Mouse (Mus musculus) c-Kit-negative CD71-positive TER-119-positive erythroid progenitor cells, embryonic 14.5 days (primary cell): ENCODE measurements around the gene Vmn1r195.
"Not testable (repeated sequence)": the region's sequence is repeated elsewhere in the genome, so short reads cannot be mapped to it uniquely, and the experiment has no call there.

ENCODE experiments used
- DNase-seq: peaks from one replicate; pipeline ENCODE4 v3.0.0-alpha.2; 2013; ENCODE audit warnings: low read depth, low spot score

Gene Vmn1r195

DNA sequence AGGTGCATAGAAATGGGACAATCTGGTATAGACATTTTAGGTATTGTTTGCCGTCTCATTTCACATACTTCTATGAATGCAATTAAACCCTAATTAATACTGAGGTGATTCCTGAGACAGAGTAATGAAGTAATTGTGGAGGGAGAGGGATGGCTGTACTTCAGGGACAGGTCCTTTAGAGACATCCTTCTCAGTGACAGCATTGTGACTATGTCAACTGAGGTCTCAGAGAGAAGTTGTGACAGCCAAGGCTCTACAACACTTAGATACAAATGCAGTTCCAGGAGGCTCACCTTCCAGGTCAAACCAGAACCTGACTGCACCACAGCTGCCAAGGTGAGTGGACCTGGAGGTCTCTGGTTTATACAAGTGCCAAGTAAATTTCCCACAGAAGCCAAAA, at the start of gene Vmn1r195:
Gene Vmn1r195 (plus strand): TSS at position 301 of the 400 bp plus-strand sequence.
- DNase-seq = not testable (repeated sequence)

DNA sequence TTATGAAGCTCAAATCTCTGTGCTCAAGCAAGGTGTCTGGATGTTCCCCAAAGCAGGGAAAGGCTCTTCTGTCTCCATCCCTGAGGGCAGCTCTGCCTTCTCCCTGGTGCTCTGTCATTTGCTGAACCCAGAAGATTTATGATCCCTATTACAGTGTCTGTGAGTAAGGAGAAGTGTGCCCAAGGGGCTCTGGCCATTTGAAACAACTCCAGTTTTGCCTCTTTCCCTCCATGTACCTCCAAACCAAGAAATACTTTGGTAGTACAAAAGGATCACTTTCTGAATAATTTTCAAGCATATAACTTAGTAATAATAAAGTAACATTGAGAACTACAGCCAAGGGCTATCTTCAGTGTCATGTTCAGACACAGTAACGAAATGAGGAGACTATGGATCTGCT, 47.3 kb upstream of the Vmn1r195 start, which contains the start of gene Vmn1r193:
Gene Vmn1r193 (minus strand): TSS at position 101 of the 400 bp plus-strand sequence.
- not testable (repeated sequence) for DNase-seq

DNA sequence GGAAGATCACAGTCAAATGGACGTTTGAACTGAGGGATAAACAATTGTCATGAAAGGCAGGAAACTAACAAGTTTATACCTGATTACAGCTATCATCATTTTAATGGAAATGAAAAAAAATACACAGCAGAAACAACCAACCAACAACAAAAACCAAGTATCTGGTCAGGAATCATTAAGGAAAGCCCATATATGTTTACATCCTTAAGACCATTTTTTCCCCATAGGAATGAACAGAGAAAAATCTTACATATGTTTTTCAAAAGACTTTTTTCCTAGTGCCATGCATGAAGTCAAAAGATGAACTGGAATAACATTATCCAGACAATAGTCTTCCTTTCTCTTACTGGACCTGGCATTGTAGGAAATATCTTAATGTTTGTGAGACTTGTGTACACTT, 26.4 kb upstream of the Vmn1r195 start, which contains the start of gene Vmn1r194:
Gene Vmn1r194 (plus strand): TSS at position 301 of the 400 bp plus-strand sequence.
- no peak for DNase-seq

DNA sequence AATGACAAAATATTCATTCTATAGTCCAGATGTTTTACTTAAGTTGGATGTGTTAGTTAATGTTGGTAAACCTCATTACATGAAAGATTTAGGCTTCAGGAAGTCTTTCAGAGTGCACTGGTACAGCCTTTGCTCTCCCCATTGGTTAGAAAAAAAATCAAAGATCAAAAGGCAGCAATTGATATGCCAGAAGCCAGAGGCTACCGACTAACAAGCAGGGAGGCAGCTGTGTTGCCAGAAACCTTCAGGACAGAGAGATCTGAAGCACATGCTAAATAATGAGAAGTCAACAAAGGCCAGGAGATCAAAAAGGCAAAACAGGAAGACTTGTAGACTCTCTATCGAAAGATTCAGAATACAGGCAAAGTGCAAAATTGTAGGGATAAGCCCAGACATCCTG, 1.4 kb downstream of the Vmn1r195 start:
- no peak for DNase-seq

DNA sequence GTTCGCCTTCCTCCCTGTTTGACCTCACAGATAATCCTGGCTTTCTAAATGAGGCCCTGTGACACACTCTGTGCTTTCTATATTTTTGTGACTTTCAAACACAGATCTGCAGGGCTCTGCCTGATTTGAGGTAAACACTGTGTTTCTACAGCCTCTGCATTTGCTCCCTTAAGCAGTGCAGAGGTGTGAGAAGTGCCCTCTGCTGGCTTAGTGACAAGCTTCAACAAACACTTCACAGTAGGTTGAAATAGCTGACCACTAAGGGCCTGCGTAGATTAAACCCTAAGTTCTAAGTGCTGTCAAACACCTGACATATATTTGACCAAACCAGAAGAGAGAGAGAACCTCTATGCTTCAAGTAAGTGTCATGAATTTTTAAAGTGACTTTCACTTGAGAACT, 14.3 kb downstream of the Vmn1r195 start:
- no peak for DNase-seq

DNA sequence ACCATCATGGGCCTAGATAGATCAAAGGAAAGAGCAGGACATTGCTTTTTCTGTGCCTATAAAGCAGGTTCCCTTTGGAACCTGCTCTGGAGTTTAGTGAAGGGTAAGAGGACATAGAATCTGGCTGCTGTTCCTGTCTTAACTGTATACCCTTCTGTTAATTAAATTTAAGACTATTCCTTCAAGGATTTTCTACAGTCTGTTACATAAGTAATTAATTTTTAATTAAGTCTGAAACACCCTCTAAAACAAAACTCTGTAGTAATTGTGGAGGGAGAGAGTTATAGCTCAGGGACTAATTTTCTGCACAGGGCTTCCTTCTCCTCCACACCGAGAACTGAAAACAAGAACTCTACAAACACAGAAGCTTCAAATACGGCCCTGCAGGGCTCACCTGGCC, 19.3 kb downstream of the Vmn1r195 start, which contains the start of gene Vmn1r196:
Gene Vmn1r196 (plus strand): TSS at position 301 of the 400 bp plus-strand sequence.
- no peak for DNase-seq

DNA sequence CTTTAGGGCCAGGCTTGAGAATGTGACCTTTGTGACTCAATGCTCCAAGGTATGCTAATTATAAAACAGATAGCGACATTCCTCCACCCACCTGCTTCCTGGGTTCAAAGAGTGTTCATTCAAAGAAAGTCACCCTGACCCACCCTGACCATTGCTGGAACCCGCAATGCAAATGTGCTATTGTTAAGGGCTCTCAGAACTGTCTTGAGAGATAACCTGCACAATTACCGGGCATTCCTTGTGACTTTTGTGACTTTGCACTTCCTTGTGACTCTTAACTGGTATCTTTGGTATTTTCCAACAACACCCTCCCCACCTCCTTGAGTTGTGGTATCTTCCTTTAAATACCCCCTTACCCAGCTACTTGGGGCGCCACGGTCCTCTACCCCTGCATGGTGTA, 37.8 kb downstream of the Vmn1r195 start:
- not testable (repeated sequence) for DNase-seq

DNA sequence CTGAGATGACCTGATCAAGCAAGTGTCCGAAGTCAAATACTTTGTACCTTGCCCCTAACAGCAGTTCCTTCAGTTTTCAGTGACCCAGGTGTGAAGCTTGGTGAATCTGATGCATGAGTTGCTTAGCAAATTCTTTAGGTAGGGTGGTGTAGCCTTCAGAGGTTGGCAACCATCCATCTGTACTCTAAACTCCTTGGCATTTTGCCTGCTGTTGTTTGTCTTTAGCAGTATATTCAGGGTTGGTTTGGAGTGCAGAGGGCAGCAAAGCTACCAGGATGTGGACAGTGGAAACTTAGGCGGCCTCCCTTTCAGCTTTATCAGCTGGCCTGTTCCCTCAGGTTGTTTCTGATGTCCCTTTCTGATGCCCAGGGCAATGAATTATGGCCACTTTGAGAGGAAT, 45.0 kb downstream of the Vmn1r195 start:
- DNase-seq = no peak

DNA sequence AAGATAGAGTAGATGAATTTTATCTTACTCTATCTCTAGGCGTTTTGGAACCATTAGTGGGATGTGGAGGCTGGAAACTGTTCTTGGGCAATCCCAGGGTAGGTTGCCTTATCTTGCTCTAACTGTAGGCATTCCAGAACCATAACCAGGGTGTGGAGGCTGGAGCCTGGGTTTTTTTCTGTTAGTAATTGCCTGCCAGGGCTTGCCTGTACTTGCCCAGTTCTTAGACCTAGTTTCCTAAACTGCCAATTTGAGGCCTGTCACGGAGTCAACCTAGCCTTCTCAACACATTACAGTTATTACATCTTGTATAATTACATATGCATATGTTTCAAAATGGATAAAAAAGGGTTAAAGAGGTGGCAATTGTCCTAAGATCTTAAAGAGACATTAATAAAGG, 47.0 kb downstream of the Vmn1r195 start:
- DNase-seq = no peak

DNA sequence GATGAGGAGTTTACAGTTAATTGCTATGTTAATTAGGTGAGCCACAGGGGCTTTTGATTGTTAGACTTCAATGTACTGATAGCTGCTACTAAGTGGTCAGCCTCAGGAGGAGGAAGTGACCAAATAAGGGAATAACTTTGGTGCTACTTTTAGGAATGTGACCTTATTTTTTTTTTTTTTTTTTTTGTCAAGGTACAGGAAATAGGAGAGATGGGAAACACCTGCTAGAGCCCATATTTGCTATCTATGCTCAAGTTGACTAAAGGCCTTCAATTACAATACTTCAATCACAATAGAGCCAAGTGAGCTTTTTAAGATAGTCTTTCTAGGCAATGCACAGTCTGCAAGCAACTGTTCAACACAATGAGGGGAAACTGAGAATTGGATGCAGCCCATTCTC, 49.8 kb downstream of the Vmn1r195 start:
- no peak for DNase-seq

DNA sequence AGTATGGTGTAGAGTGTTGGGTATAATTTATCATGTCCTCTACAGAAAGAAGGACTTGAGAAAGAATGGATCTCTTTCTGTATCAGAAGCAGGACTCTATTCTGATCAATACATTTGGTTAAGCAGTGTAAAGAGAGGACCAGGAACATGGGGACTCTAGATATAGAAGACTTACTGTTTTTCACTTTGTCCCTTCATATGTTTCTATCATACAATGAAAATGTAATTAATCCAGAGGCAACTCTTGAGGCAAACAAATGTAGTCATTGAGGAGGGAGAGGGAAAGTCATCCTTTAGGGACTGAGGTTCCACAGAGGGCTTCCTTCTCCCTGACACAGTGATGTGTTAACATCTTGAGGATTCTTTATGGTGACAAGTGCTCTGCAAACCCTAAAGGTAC, 54.0 kb downstream of the Vmn1r195 start, which contains the start of gene Vmn1r197:
Gene Vmn1r197 (plus strand): TSS at position 301 of the 400 bp plus-strand sequence.
- DNase-seq = no peak
